Mouse (Mus musculus) embryonic fibroblast, embryonic 13.5 days (primary cell): ENCODE data around the gene Mast1.

Experiments
- CTCF ChIP-seq: IDR thresholded peaks from 2 replicates; pipeline ENCODE4 v1.5.1; 2011; ENCODE audit warnings: mild to moderate bottlenecking, control low read depth, low read length, moderate library complexity, borderline replicate concordance; ENCODE audit not compliant: insufficient read depth
- POLR2A ChIP-seq: IDR thresholded peaks from 2 replicates; pipeline ENCODE4 v1.6.1; 2011; ENCODE audit warnings: low read depth, mild to moderate bottlenecking, control low read depth, low read length, moderate library complexity

DNA sequence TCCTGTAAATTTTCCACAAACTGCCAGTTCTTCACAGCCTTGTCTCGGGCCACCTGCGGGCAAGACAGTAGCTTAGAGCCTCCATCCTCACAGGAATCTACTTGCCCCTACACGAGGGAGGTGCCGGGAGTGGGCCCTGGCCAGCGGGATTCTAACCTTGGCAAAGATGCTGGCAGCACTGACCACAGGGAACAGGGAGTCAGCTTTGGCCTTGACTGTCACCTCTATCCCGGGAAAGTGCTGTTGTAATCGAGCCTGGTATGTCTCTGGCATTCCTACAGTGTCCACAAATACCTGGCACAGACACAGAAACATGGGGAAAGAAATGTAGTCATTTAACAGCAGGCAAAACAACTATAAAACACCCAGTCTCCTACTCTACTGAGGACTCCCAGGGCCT lies 22.7 kb upstream of the Mast1 start:
- no peak for TF ChIP-seq CTCF
- no peak for TF ChIP-seq POLR2A
